Mouse (Mus musculus): ENCODE results near the gene Krt8. TPM values are rescaled to one million over a fixed set of nuclear protein-coding genes. Genes with fewer than 3 reads are reported as not detected.

Gene Krt8
- polyA plus RNA-seq, 1 experiment: 3,924 TPM

- no peaks in the 10 kb centered on the region for H3K36me3 ChIP-seq (ENCODE audit: control insufficient read depth, insufficient read depth, low read length)
- H3K4me1 ChIP-seq (ENCODE audit: control insufficient read depth, insufficient read depth, insufficient read length, low read length): peaks cover 26% of the 10 kb centered on the region; the same call in 1 of the 2 replicates
- WGBS: under 1% methylated on average over 10 of the region's 10 CpGs
- TF ChIP-seq CTCF (IDR thresholded peaks at IDR 0.05; ENCODE audit: extremely low read depth, insufficient read length, insufficient replicate concordance, low read depth, low read length) (peak; percentile 95; the same call in 1 of the 2 replicates), POLR2A (IDR thresholded peaks at IDR 0.05; ENCODE audit: low read depth, low read length) (no peak)
- no peak overlapping the region for H3K27ac ChIP-seq (ENCODE audit: insufficient read depth, low read depth, low read length)
- H3K4me3 ChIP-seq (ENCODE audit: low read depth, low read length): no peak overlapping the region
- H3K27me3 ChIP-seq (ENCODE audit: control insufficient read depth, insufficient read depth, low read length): no peaks in the 10 kb centered on the region
Observed at GRCm38 (mm10) chr15:101988119-101988518, 16.2 kb downstream of the Krt8 start.

GRCm38 (mm10) chr15:101984746-101985145 lies 19.5 kb downstream of the Krt8 start:
- peaks cover 27% of the 10 kb centered on the region for H3K4me1 ChIP-seq (ENCODE audit: control insufficient read depth, insufficient read depth, insufficient read length, low read length)
- H3K27ac ChIP-seq (ENCODE audit: insufficient read depth, low read depth, low read length): no peak overlapping the region
- no peaks in the 10 kb centered on the region for H3K36me3 ChIP-seq (ENCODE audit: control insufficient read depth, insufficient read depth, low read length)
- no peak overlapping the region for H3K4me3 ChIP-seq (ENCODE audit: low read depth, low read length)
- WGBS: 7% methylated on average over 6 of the region's 6 CpGs
- no peaks in the 10 kb centered on the region for H3K27me3 ChIP-seq (ENCODE audit: control insufficient read depth, insufficient read depth, low read length)
- TF ChIP-seq POLR2A (IDR thresholded peaks at IDR 0.05; ENCODE audit: low read depth, low read length) (no peak), CTCF (IDR thresholded peaks at IDR 0.05; ENCODE audit: extremely low read depth, insufficient read length, insufficient replicate concordance, low read depth, low read length) (no peak)

DNA sequence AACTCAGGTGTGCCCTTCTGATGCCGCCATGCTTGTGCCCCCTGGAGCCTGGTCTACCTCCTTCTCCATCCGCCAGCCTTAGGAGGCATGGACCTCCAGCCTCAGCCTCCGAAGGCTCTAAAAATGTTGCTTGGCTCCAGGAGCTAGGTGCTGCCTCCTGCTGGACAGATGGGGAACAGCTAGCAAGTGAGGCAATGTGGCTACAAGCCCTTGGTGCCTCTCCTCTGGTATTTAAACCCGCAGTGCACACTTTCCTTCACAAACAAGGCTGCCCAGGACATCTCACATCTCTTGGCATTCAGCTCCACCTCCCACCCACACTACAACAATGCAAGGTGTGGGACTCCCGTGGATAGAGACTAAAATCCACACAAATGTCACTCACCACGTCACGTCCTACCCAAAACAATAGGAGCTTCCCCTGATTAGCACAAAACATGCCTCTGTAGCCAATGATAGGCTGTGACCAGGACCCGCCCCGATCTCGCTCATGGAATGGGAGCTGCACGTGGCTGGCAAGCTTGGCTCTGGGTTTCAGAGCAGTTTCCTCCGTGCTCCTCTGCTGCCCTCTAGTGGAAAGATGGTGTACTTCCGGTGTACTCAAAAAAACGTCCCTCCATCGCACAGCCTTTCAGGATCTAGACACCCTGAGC lies 20.2 kb downstream of the Krt8 start:
- H3K36me3 ChIP-seq (ENCODE audit: control insufficient read depth, insufficient read depth, low read length): no peaks in the 10 kb centered on the region

GRCm38 (mm10) chr15:101983315-101983948 lies 20.9 kb downstream of the Krt8 start:
- Histone ChIP-seq H3K27ac (ENCODE audit: insufficient read depth, low read depth, low read length) (peak overlapping the region; percentile 77; the same call in 1 of the 2 replicates), H3K4me1 (ENCODE audit: control insufficient read depth, insufficient read depth, insufficient read length, low read length) (peaks cover 27% of the 10 kb centered on the region), H3K36me3 (ENCODE audit: control insufficient read depth, insufficient read depth, low read length) (no peaks in the 10 kb centered on the region), H3K4me3 (ENCODE audit: low read depth, low read length) (no peak overlapping the region), H3K27me3 (ENCODE audit: control insufficient read depth, insufficient read depth, low read length) (no peaks in the 10 kb centered on the region)
- WGBS: 78% methylated on average over 13 of the region's 13 CpGs
- TF ChIP-seq CTCF (IDR thresholded peaks at IDR 0.05; ENCODE audit: extremely low read depth, insufficient read length, insufficient replicate concordance, low read depth, low read length): no peak
- TF ChIP-seq POLR2A (IDR thresholded peaks at IDR 0.05; ENCODE audit: low read depth, low read length): no peak

More for the DNA sequence above, 20.2 kb downstream of the Krt8 start:
- Histone ChIP-seq H3K27me3 (ENCODE audit: control insufficient read depth, insufficient read depth, low read length) (no peaks in the 10 kb centered on the region), H3K27ac (ENCODE audit: insufficient read depth, low read depth, low read length) (peak overlapping the region; percentile 77), H3K4me1 (ENCODE audit: control insufficient read depth, insufficient read depth, insufficient read length, low read length) (peaks cover 27% of the 10 kb centered on the region), H3K4me3 (ENCODE audit: low read depth, low read length) (peak overlapping the region; percentile 44)
- WGBS: 2% methylated on average over 15 of the region's 15 CpGs
- TF ChIP-seq CTCF (IDR thresholded peaks at IDR 0.05; ENCODE audit: extremely low read depth, insufficient read length, insufficient replicate concordance, low read depth, low read length) (peak; percentile 86), POLR2A (IDR thresholded peaks at IDR 0.05; ENCODE audit: low read depth, low read length) (0 out of 2 replicates have a peak, but pooled peaks have one; percentile 9)

DNA sequence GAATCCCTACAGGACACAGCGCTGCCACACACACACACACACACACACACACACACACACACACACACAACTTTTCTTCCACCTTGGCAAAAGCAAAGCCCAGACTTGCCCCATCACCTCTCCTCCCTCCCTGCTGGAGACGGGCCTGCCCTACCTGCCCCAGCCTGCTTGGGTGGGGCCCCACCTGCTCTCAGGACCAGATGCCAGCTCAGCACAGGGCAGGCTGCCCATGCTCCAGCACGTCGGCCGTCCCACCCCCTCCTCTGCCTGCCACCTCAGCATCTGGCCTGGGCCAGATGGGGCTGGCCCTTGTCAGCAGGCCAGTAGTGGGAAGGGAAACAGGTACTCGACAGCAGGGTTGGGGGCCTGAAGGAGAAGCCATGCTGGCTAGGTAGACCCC lies 23.4 kb downstream of the Krt8 start:
- Histone ChIP-seq H3K4me1 (ENCODE audit: control insufficient read depth, insufficient read depth, insufficient read length, low read length) (peaks cover 44% of the 10 kb centered on the region), H3K27ac (ENCODE audit: insufficient read depth, low read depth, low read length) (peak overlapping the region; percentile 91), H3K27me3 (ENCODE audit: control insufficient read depth, insufficient read depth, low read length) (no peaks in the 10 kb centered on the region), H3K4me3 (ENCODE audit: low read depth, low read length) (no peak overlapping the region), H3K36me3 (ENCODE audit: control insufficient read depth, insufficient read depth, low read length) (no peaks in the 10 kb centered on the region)
- TF ChIP-seq POLR2A (IDR thresholded peaks at IDR 0.05; ENCODE audit: low read depth, low read length) (peak; percentile 50; the same call in 1 of the 2 replicates), CTCF (IDR thresholded peaks at IDR 0.05; ENCODE audit: extremely low read depth, insufficient read length, insufficient replicate concordance, low read depth, low read length) (no peak; the same call in 1 of the 2 replicates)
- 24% methylated on average over 6 of the region's 6 CpGs for WGBS

GRCm38 (mm10) chr15:101977043-101977726 lies 27.1 kb downstream of the Krt8 start:
- Histone ChIP-seq H3K36me3 (ENCODE audit: control insufficient read depth, insufficient read depth, low read length) (no peaks in the 10 kb centered on the region), H3K27me3 (ENCODE audit: control insufficient read depth, insufficient read depth, low read length) (no peaks in the 10 kb centered on the region), H3K27ac (ENCODE audit: insufficient read depth, low read depth, low read length) (peak overlapping the region; percentile 99), H3K4me1 (ENCODE audit: control insufficient read depth, insufficient read depth, insufficient read length, low read length) (peaks cover 55% of the 10 kb centered on the region), H3K4me3 (ENCODE audit: low read depth, low read length) (peak overlapping the region; percentile 49)
- no peak for TF ChIP-seq POLR2A (IDR thresholded peaks at IDR 0.05; ENCODE audit: low read depth, low read length)
- no peak for TF ChIP-seq CTCF (IDR thresholded peaks at IDR 0.05; ENCODE audit: extremely low read depth, insufficient read length, insufficient replicate concordance, low read depth, low read length)
- WGBS: 2% methylated on average over 39 of the region's 39 CpGs

- peak overlapping the region; percentile 49 for H3K4me3 ChIP-seq (ENCODE audit: low read depth, low read length)
- no peaks in the 10 kb centered on the region for H3K36me3 ChIP-seq (ENCODE audit: control insufficient read depth, insufficient read depth, low read length)
- peak overlapping the region; percentile 99 for H3K27ac ChIP-seq (ENCODE audit: insufficient read depth, low read depth, low read length)
- H3K27me3 ChIP-seq (ENCODE audit: control insufficient read depth, insufficient read depth, low read length): no peaks in the 10 kb centered on the region
- TF ChIP-seq CTCF (IDR thresholded peaks at IDR 0.05; ENCODE audit: extremely low read depth, insufficient read length, insufficient replicate concordance, low read depth, low read length) (0 out of 2 replicates have a peak, but pooled peaks have one; percentile 4), POLR2A (IDR thresholded peaks at IDR 0.05; ENCODE audit: low read depth, low read length) (no peak)
- peaks cover 55% of the 10 kb centered on the region for H3K4me1 ChIP-seq (ENCODE audit: control insufficient read depth, insufficient read depth, insufficient read length, low read length)
- 21% methylated on average over 3 of the region's 3 CpGs for WGBS
Observed at GRCm38 (mm10) chr15:101976641-101977040, 27.6 kb downstream of the Krt8 start.

Data from small intestine, adult 2 months (tissue).